ENCODE assay signal across 25 mouse cellular contexts in genomic region chr7:142178685-142179084, GRCm38 (mm10). TPM values are rescaled to one million over a fixed set of nuclear protein-coding genes. Genes with fewer than 3 reads are reported as not detected.
"Had no signal": no experiment of that assay in that cellular context is flagged by ENCODE, and none has a peak within 500 bp of the region (broad histone marks: within the 10 kb centered on the region; RNA-seq: fewer than 3 reads in every experiment).

No protein-coding gene starts in this region.

- H3K9ac ChIP-seq: liver, embryonic 14.5 days; lung, embryonic 14.5 days; midbrain, embryonic 13.5 days; midbrain, embryonic 15.5 days; neural tube, embryonic 13.5 days; neural tube, embryonic 15.5 days had no signal

- ATAC-seq: midbrain, embryonic 13.5 days; midbrain, embryonic 15.5 days had no signal

- H3K9me3 ChIP-seq: midbrain, embryonic 13.5 days; midbrain, embryonic 15.5 days; neural tube, embryonic 13.5 days; neural tube, embryonic 15.5 days had no signal

- H3K36me3 ChIP-seq: midbrain, embryonic 13.5 days; midbrain, embryonic 15.5 days; neural tube, embryonic 13.5 days; neural tube, embryonic 15.5 days had no signal

- H3K4me2 ChIP-seq: lung, embryonic 14.5 days; midbrain, embryonic 11.5 days; midbrain, embryonic 13.5 days; midbrain, embryonic 15.5 days; neural tube, embryonic 13.5 days; neural tube, embryonic 15.5 days had no signal

- H3K27ac ChIP-seq: liver, embryonic 14.5 days; midbrain, embryonic 13.5 days; midbrain, embryonic 15.5 days; neural tube, embryonic 13.5 days; neural tube, embryonic 15.5 days had no signal

- H3K4me1 ChIP-seq: midbrain, embryonic 13.5 days; midbrain, embryonic 15.5 days; neural tube, embryonic 13.5 days; neural tube, embryonic 15.5 days had no signal

- DNase-seq: lung, adult 18-20 months; lung, embryonic 14.5 days; lung, postnatal 10 days; lung, postnatal 4 days; retina, postnatal 1 day; spleen, adult 18-20 months; thymus, adult 18-20 months; thymus, postnatal 14 days; thymus, postnatal 36 days had no signal

- H3K4me3 ChIP-seq: midbrain, embryonic 13.5 days; midbrain, embryonic 15.5 days; myocyte; neural tube, embryonic 13.5 days; neural tube, embryonic 15.5 days had no signal

- H3K27me3 ChIP-seq: midbrain, embryonic 13.5 days; midbrain, embryonic 15.5 days; neural tube, embryonic 13.5 days; neural tube, embryonic 15.5 days had no signal

RNA-seq across cellular contexts. Expression of gene Krtap5-2, which starts 2.9 kb away (rescaled TPM):
- total RNA-seq: megakaryocyte, adult 5-6 weeks; megakaryocyte-erythroid progenitor cell, adult 5-6 weeks had no signal
- polyA plus RNA-seq: liver, embryonic 14.5 days; liver, embryonic 16.5 days; lung, embryonic 14.5 days; lung, embryonic 16.5 days; midbrain, embryonic 11.5 days; midbrain, embryonic 13.5 days; midbrain, embryonic 15.5 days; myocyte; neural tube, embryonic 11.5 days; neural tube, embryonic 13.5 days; neural tube, embryonic 15.5 days; small intestine, adult 2 months; stomach, embryonic 14.5 days; stomach, embryonic 16.5 days; thymus, postnatal 0 days had no signal

RNA-seq across cellular contexts. Expression of gene Gm10153, which starts 11.5 kb away (rescaled TPM):
- total RNA-seq: megakaryocyte, adult 5-6 weeks; megakaryocyte-erythroid progenitor cell, adult 5-6 weeks had no signal
- polyA plus RNA-seq: liver, embryonic 14.5 days; liver, embryonic 16.5 days; lung, embryonic 14.5 days; lung, embryonic 16.5 days; midbrain, embryonic 11.5 days; midbrain, embryonic 13.5 days; midbrain, embryonic 15.5 days; myocyte; neural tube, embryonic 11.5 days; neural tube, embryonic 13.5 days; neural tube, embryonic 15.5 days; small intestine, adult 2 months; stomach, embryonic 14.5 days; stomach, embryonic 16.5 days; thymus, postnatal 0 days had no signal

RNA-seq across cellular contexts. Expression of gene Gm4553, which starts 13.1 kb away (rescaled TPM):
- total RNA-seq: megakaryocyte, adult 5-6 weeks; megakaryocyte-erythroid progenitor cell, adult 5-6 weeks had no signal
- polyA plus RNA-seq: liver, embryonic 14.5 days; liver, embryonic 16.5 days; lung, embryonic 14.5 days; lung, embryonic 16.5 days; midbrain, embryonic 11.5 days; midbrain, embryonic 13.5 days; midbrain, embryonic 15.5 days; myocyte; neural tube, embryonic 11.5 days; neural tube, embryonic 13.5 days; neural tube, embryonic 15.5 days; small intestine, adult 2 months; stomach, embryonic 14.5 days; stomach, embryonic 16.5 days; thymus, postnatal 0 days had no signal

RNA-seq across cellular contexts. Expression of gene Gm29735, which starts 21.8 kb away (rescaled TPM):
- total RNA-seq: megakaryocyte, adult 5-6 weeks; megakaryocyte-erythroid progenitor cell, adult 5-6 weeks had no signal
- polyA plus RNA-seq: liver, embryonic 14.5 days; liver, embryonic 16.5 days; lung, embryonic 14.5 days; lung, embryonic 16.5 days; midbrain, embryonic 11.5 days; midbrain, embryonic 13.5 days; midbrain, embryonic 15.5 days; myocyte; neural tube, embryonic 11.5 days; neural tube, embryonic 13.5 days; neural tube, embryonic 15.5 days; small intestine, adult 2 months; stomach, embryonic 14.5 days; stomach, embryonic 16.5 days; thymus, postnatal 0 days had no signal

RNA-seq across cellular contexts. Expression of gene Krtap5-3, which starts 22.5 kb away (rescaled TPM):
- total RNA-seq: megakaryocyte, adult 5-6 weeks; megakaryocyte-erythroid progenitor cell, adult 5-6 weeks had no signal
- polyA plus RNA-seq: liver, embryonic 14.5 days; liver, embryonic 16.5 days; lung, embryonic 14.5 days; lung, embryonic 16.5 days; midbrain, embryonic 11.5 days; midbrain, embryonic 13.5 days; midbrain, embryonic 15.5 days; myocyte; neural tube, embryonic 11.5 days; neural tube, embryonic 13.5 days; neural tube, embryonic 15.5 days; small intestine, adult 2 months; stomach, embryonic 14.5 days; stomach, embryonic 16.5 days; thymus, postnatal 0 days had no signal
